Mouse (Mus musculus): ENCODE results near the gene Gm20388. TPM values are rescaled to one million over a fixed set of nuclear protein-coding genes. Genes with fewer than 3 reads are reported as not detected.

Gm20388 gene
- polyA plus RNA-seq, 1 experiment from 2014 or later = not detected

- WGBS (ENCODE audit: insufficient replicate concordance) = 12% methylated on average over 7 of the region's 7 CpGs
- Histone ChIP-seq H3K27me3 (replicated peaks) (no peaks in the 10 kb centered on the region), H3K4me1 (peaks cover 100% of the 10 kb centered on the region), H3K4me2 (peak overlapping the region; percentile 97), H3K4me3 (peak overlapping the region; percentile 23), H3K36me3 (peaks cover 91% of the 10 kb centered on the region), H3K9ac (peak overlapping the region; percentile 98), H3K9me3 (replicated peaks) (no peaks in the 10 kb centered on the region), H3K27ac (peak overlapping the region; percentile 97)
- ATAC-seq = peak; percentile 88
Observed at GRCm38 (mm10) chr8:122294273-122294683, 2383.6 kb downstream of the Gm20388 start.

GRCm38 (mm10) chr8:122295389-122295788 lies 2384.7 kb downstream of the Gm20388 start:
- H3K27ac ChIP-seq = peak overlapping the region; percentile 97
- H3K27me3 ChIP-seq (replicated peaks) = no peaks in the 10 kb centered on the region
- H3K36me3 ChIP-seq = peaks cover 91% of the 10 kb centered on the region
- no peak for ATAC-seq
- peak overlapping the region; percentile 98 for H3K9ac ChIP-seq
- WGBS (ENCODE audit: insufficient replicate concordance) = 57% methylated on average over 9 of the region's 9 CpGs
- peak overlapping the region; percentile 97 for H3K4me2 ChIP-seq
- H3K4me3 ChIP-seq = peak overlapping the region; percentile 30; the same call in 1 of the 2 replicates
- no peaks in the 10 kb centered on the region for H3K9me3 ChIP-seq (replicated peaks)
- peaks cover 100% of the 10 kb centered on the region for H3K4me1 ChIP-seq

- Histone ChIP-seq H3K4me2 (peak overlapping the region; percentile 97), H3K4me1 (peaks cover 100% of the 10 kb centered on the region), H3K9ac (peak overlapping the region; percentile 98), H3K27me3 (replicated peaks) (no peaks in the 10 kb centered on the region), H3K36me3 (peaks cover 91% of the 10 kb centered on the region), H3K9me3 (replicated peaks) (no peaks in the 10 kb centered on the region), H3K4me3 (peak overlapping the region; percentile 30), H3K27ac (peak overlapping the region; percentile 97)
- ATAC-seq = peak; percentile 22; the same call in 1 of the 2 replicates
- 7% methylated on average over 24 of the region's 24 CpGs for WGBS (ENCODE audit: insufficient replicate concordance)
Observed at GRCm38 (mm10) chr8:122296173-122297001, 2385.7 kb downstream of the Gm20388 start.

GRCm38 (mm10) chr8:122299581-122300254 lies 2389.1 kb downstream of the Gm20388 start:
- Histone ChIP-seq H3K9me3 (replicated peaks) (no peaks in the 10 kb centered on the region), H3K36me3 (peaks cover 92% of the 10 kb centered on the region), H3K4me1 (peaks cover 100% of the 10 kb centered on the region), H3K4me3 (no peak overlapping the region), H3K9ac (peak overlapping the region; percentile 61), H3K4me2 (peak overlapping the region; percentile 97), H3K27me3 (replicated peaks) (no peaks in the 10 kb centered on the region), H3K27ac (peak overlapping the region; percentile 97)
- 39% methylated on average over 16 of the region's 16 CpGs for WGBS (ENCODE audit: insufficient replicate concordance)
- no peak for ATAC-seq

- H3K9ac ChIP-seq = peak overlapping the region; percentile 61
- H3K4me3 ChIP-seq = no peak overlapping the region
- 73% methylated on average over 13 of the region's 13 CpGs for WGBS (ENCODE audit: insufficient replicate concordance)
Observed at GRCm38 (mm10) chr8:122301081-122301480, 2390.4 kb downstream of the Gm20388 start.

GRCm38 (mm10) chr8:122301866-122302265 lies 2391.2 kb downstream of the Gm20388 start:
- peaks cover 100% of the 10 kb centered on the region for H3K4me1 ChIP-seq
- peak overlapping the region; percentile 97 for H3K27ac ChIP-seq
- peak overlapping the region; percentile 61 for H3K9ac ChIP-seq
- WGBS (ENCODE audit: insufficient replicate concordance) = 25% methylated on average over 5 of the region's 5 CpGs
- H3K4me3 ChIP-seq = no peak overlapping the region
- H3K36me3 ChIP-seq = peaks cover 98% of the 10 kb centered on the region
- peak overlapping the region; percentile 97 for H3K4me2 ChIP-seq
- peak; percentile 63 for ATAC-seq
- no peaks in the 10 kb centered on the region for H3K27me3 ChIP-seq (replicated peaks)
- H3K9me3 ChIP-seq (replicated peaks) = no peaks in the 10 kb centered on the region

More at GRCm38 (mm10) chr8:122301081-122301480, 2390.4 kb downstream of the Gm20388 start:
- peak overlapping the region; percentile 97 for H3K4me2 ChIP-seq
- H3K27ac ChIP-seq = peak overlapping the region; percentile 97
- peaks cover 100% of the 10 kb centered on the region for H3K4me1 ChIP-seq
- no peaks in the 10 kb centered on the region for H3K9me3 ChIP-seq (replicated peaks)
- no peaks in the 10 kb centered on the region for H3K27me3 ChIP-seq (replicated peaks)
- ATAC-seq = no peak
- peaks cover 93% of the 10 kb centered on the region for H3K36me3 ChIP-seq

GRCm38 (mm10) chr8:122303451-122303850 lies 2392.8 kb downstream of the Gm20388 start:
- Histone ChIP-seq H3K9ac (peak overlapping the region; percentile 61), H3K4me2 (peak overlapping the region; percentile 97), H3K9me3 (replicated peaks) (no peaks in the 10 kb centered on the region), H3K27me3 (replicated peaks) (no peaks in the 10 kb centered on the region), H3K27ac (peak overlapping the region; percentile 97), H3K4me3 (no peak overlapping the region), H3K4me1 (peaks cover 100% of the 10 kb centered on the region), H3K36me3 (peaks cover 98% of the 10 kb centered on the region)
- WGBS (ENCODE audit: insufficient replicate concordance) = 30% methylated on average over 6 of the region's 6 CpGs
- ATAC-seq = no peak

- Histone ChIP-seq H3K36me3 (peaks cover 98% of the 10 kb centered on the region), H3K4me3 (no peak overlapping the region), H3K4me1 (peaks cover 100% of the 10 kb centered on the region), H3K4me2 (peak overlapping the region; percentile 97), H3K27ac (peak overlapping the region; percentile 97), H3K9ac (peak overlapping the region; percentile 61), H3K9me3 (replicated peaks) (no peaks in the 10 kb centered on the region), H3K27me3 (replicated peaks) (no peaks in the 10 kb centered on the region)
- WGBS (ENCODE audit: insufficient replicate concordance) = 7% methylated on average over 3 of the region's 3 CpGs
- ATAC-seq = peak; percentile 47
Observed at GRCm38 (mm10) chr8:122304058-122304457, 2393.4 kb downstream of the Gm20388 start.

- Histone ChIP-seq H3K27ac (peak overlapping the region; percentile 97), H3K36me3 (peaks cover 96% of the 10 kb centered on the region), H3K4me1 (peaks cover 100% of the 10 kb centered on the region), H3K27me3 (replicated peaks) (no peaks in the 10 kb centered on the region), H3K9ac (peak overlapping the region; percentile 71), H3K4me2 (peak overlapping the region; percentile 64), H3K4me3 (0 out of 2 replicates have a peak overlapping the region, but pooled peaks have one; percentile 3), H3K9me3 (replicated peaks) (no peaks in the 10 kb centered on the region)
- WGBS (ENCODE audit: insufficient replicate concordance) = 39% methylated on average over 26 of the region's 26 CpGs
- no peak for ATAC-seq
Observed at GRCm38 (mm10) chr8:122306660-122307399, 2396.2 kb downstream of the Gm20388 start.

- Histone ChIP-seq H3K4me1 (peaks cover 100% of the 10 kb centered on the region), H3K9me3 (replicated peaks) (no peaks in the 10 kb centered on the region), H3K27ac (peak overlapping the region; percentile 97), H3K4me2 (peak overlapping the region; percentile 64), H3K36me3 (peaks cover 96% of the 10 kb centered on the region), H3K27me3 (replicated peaks) (no peaks in the 10 kb centered on the region), H3K9ac (peak overlapping the region; percentile 71), H3K4me3 (no peak overlapping the region)
- 70% methylated on average over 8 of the region's 8 CpGs for WGBS (ENCODE audit: insufficient replicate concordance)
- ATAC-seq = no peak
Observed at GRCm38 (mm10) chr8:122307836-122308235, 2397.2 kb downstream of the Gm20388 start.

- ATAC-seq = peak; percentile 87
- Histone ChIP-seq H3K9ac (peak overlapping the region; percentile 76), H3K4me3 (peak overlapping the region; percentile 31), H3K4me1 (peaks cover 100% of the 10 kb centered on the region), H3K4me2 (peak overlapping the region; percentile 64), H3K27me3 (replicated peaks) (no peaks in the 10 kb centered on the region), H3K9me3 (replicated peaks) (no peaks in the 10 kb centered on the region), H3K36me3 (peaks cover 98% of the 10 kb centered on the region), H3K27ac (peak overlapping the region; percentile 97)
- 1% methylated on average over 12 of the region's 12 CpGs for WGBS (ENCODE audit: insufficient replicate concordance)
Observed at GRCm38 (mm10) chr8:122309272-122309671, 2398.6 kb downstream of the Gm20388 start.

Data from liver, embryonic 12.5 days (tissue).